Mouse (Mus musculus): Measurements from ENCODE around the gene Prph.
"Not testable (repeated sequence)": the region's sequence is repeated elsewhere in the genome, so short reads cannot be mapped to it uniquely, and the experiment has no call there.

Gene Prph

DNA sequence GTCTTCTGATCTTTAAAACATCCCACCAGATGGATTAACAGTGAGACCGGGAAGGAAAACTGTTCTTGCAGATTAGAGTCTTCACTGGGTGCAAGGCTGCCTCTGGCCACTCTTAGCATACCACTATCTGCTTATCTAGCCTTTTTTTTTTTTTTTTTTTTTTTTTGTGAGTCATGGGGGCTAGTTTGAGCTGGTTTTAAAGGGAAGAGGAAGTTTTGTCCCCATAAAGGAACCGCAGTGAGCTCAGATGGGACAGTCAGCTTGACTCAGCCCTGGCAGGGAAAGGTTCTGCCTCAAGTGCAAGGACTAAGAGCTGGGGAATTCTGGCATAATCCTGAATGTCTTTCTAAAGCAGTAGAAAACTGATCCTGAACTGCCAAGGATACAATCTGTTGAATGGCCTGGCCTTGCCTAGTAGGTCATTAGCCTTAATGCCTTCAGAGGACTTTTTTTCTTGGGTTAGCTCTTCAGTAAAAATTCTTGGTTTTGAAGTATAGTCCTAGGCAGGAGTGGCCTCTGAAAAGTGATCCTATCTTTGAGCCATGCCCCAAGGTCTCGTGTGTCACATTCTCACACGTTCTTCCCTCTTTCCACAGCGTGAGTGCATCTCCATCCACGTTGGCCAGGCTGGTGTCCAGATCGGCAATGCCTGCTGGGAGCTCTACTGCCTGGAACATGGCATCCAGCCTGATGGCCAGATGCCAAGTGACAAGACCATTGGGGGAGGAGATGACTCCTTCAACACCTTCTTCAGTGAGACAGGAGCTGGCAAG lies 21.3 kb upstream of the Prph start:
- DNase-seq: no peak

GRCm38 (mm10) chr15:99035431-99035830 lies 19.5 kb upstream of the Prph start:
- DNase-seq: no peak

- DNase-seq: peak; percentile 47
These were observed 18.6 kb upstream of the Prph start for GRCm38 (mm10) chr15:99036249-99036905.

GRCm38 (mm10) chr15:99038025-99038424 lies 16.9 kb upstream of the Prph start:
- no peak for DNase-seq

- no peak for DNase-seq
These were observed 16.2 kb upstream of the Prph start for GRCm38 (mm10) chr15:99038797-99039196.

DNA sequence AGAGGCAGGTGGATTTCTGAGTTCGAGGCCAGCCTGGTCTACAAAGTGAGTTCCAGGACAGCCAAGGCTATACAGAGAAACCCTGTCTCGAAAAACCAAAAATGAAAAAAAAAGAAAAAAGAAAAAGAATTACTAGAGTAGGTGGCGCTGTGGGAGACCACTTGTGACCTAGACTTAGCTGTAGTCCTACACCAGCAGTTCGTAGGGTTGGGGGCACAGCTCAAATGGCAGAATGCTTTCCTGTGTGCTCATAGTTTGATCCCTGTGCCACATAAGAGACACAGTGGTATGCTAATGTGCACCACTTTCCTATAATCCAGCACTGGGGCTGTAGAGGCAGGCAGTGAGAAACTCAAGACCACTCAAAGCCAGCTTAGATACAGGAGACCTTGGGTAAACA lies 15.7 kb upstream of the Prph start:
- DNase-seq: no peak

DNA sequence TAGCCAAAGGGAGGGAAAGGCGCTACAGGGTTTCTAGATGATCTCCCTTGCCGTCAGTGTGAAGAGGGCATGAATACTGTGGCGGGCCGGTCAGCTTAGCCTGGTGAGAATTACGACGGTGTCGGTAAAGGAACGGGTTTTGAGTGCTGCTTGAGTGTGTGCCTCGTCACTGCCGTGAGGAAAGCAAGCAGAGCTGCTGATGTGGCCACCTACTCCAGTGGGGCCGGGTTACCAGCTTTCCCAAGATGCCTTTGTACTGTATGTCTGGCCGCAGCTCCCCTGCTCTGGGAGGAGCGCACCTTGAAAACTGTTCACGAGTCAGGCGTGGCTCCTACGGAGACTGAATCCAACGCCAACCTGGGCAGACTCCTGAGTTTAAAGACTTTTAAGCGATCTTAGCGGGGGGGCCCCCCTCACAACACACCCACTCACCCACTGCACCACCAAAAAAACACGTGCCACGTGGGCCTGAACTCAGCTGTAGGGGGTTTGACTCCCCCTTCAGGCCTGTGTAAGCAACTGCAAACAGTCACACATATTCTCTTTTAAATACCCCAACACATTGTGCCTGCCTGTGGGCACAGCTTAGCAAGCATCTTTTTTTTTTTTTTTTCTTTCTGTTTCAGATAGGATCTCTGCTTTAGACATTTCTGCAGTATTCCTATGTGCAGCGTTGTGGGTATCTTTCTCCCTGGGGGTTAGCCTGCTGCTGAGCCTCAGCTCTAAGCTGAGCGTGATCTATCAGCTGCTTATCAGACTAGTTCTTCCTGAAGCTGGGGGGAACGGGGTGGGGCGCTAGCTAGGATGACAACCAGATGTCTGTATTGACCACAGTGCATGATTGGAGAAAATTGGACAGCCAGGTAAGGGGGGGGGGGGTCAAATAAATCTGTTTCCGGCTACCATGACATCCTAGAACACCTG lies 14.7 kb upstream of the Prph start:
- no peak for DNase-seq

DNA sequence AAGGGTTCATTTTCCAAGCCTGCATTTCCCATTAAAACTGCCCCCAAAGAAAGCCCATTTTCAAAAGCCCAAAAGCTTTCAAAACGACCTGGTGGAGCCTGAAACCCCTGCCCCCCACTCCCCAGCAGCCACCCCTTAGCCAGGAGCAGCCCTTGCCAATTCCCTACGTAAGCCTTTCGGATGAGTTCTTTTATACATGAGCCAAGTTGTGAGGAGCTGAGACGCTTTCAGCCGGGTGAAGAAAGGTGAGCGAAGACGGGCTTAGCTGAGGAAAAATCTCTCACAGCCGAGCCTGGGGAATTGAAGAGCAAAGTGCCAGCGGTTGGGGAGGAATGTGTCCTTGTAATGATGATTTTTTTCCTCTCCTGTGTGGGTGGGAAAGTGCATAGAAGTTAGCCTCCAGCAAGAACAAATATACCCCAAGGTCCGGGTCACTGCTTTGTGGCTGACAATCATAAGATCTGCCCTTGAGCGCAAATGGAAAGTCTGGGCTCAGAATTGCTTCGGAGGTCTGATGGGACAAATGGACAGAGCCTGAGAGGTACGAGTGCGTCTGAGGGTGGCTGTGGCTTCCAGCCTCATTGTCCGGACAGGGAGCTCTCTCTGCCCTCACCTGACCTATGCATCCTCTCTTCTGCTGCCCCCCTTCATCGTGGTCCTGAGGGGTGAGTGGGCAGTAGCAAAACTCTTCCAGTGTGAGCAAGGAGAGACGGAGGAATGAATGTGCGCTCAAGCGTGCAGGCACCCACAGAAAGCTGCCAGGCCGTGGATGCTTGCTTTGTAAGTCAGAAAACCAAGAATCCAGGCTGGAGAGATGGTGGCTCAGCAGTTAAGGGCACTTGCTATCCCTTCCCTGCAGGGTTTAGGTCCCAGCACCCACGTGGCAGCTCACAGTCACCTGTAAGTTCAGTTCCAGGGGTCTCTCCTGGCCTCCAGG lies 13.8 kb upstream of the Prph start:
- no peak for DNase-seq

DNA sequence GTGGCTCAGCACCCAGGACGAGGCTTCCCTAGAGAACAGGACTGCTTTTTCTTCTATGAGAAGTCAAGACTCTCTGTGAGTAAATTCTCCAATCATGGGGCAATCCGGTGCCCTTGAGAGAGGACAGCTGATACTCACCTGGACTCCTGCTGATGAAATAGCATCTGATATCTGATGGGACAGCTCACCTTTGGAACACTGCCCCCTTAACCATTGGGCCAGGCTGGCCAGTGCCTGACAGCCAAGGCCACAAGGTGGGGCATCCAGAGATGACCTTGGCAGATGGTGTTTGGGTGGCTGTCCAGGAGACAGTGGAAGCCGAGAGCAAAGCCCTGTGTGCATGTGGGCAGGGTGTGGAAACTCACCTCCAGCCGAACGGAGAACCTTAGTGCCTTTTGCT lies 12.6 kb upstream of the Prph start:
- no peak for DNase-seq

GRCm38 (mm10) chr15:99044854-99045253 lies 10.1 kb upstream of the Prph start:
- DNase-seq: no peak

DNA sequence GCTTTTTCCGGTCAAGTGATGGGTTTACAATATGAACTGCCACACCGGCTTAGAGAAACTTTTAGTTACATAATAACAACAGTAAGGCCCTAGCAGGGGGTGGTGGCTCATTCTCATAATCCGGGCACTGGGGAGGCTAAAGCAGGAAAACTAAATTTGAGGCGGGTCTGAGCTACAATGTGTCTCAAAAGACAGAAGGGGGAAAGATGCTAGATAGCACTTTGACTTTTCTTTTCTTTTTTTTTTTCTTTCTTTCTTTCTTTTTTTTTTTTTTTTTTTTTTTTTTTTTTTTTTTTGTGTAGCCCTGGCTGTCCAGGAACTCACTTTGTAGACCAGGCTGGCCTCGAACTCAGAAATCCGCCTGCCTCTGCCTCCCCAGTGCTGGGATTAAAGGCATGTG lies 9.2 kb upstream of the Prph start:
- DNase-seq: not testable (repeated sequence)

DNA sequence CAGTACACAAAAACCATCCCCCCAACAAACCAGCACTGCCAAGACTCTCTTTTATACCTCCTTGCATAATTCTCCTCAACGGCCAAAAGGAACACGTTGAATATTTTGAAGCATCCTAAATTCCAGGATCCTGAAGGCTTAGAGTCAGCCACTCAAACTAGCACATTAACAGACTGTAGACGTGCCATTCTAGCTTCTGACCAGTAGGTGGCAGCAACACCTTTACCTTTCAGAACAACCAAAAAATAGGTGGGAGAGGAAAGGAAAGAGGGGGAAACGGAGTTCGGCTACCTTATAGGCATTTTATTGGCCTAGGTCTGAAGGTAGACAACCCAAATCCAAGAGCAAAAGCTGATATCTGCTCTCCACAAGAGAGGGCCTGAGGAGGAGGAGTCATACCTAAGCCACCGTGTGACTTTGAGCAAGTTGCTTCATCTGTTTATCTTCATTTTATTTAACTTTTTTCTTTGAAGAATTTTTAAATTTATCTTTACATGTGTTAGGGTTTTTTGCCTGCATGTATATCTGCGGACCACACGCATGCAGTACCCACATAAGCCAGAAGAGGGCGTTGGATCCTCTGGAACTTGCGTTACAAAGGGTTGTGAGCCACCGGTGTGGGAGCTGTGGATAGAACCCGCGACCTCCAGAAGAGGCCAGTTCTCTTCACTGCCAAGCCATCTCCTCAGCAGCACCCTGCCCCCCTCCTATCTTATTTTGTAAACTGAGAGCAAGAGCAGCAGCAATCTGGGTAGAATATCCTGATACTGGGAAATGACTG lies 5.3 kb upstream of the Prph start:
- peak; percentile 54 for DNase-seq

GRCm38 (mm10) chr15:99053373-99053772 lies 1.6 kb upstream of the Prph start:
- no peak for DNase-seq

GRCm38 (mm10) chr15:99055511-99055961 lies 562 bp downstream of the Prph start:
- DNase-seq: no peak

- peak; percentile 35 for DNase-seq
These were observed 1.4 kb downstream of the Prph start for GRCm38 (mm10) chr15:99056332-99056731.

GRCm38 (mm10) chr15:99065557-99066165 lies 10.7 kb downstream of the Prph start:
- no peak for DNase-seq

GRCm38 (mm10) chr15:99071988-99072387 lies 17.0 kb downstream of the Prph start:
- no peak for DNase-seq

DNA sequence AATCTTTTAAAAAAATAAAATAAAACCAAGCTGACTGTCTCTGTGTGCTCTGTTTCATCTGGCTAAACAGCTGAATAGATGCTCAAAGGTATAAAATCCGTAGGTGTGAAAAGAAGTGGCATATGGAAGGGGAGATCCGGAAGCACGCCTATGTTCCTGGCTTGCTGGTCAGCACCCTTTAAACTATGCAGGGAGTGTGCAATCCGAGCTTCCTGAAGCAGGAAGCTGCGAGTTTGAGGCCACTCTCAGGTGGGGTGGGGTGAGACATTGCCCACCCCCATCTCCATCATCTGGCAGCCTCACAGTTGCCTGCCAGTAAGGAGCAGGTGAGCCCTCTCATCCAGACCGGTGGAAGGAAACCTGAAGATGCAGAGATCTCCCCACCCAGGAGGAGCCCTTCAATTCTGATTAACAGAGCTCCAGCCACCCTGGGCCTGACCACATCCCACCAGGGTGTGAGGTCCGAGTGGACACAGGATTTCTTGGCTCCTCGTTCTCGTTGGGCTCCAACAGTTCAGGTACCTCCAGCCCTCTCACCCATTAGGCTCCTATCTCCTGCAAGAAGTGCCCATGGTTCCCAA lies 19.1 kb downstream of the Prph start, which contains the start of gene Troap:
Troap (plus strand) TSS at position 557 of the 581 bp plus-strand sequence.
- peak; percentile 23 for DNase-seq

- DNase-seq: peak; percentile 98
These were observed 19.8 kb downstream of the Prph start for GRCm38 (mm10) chr15:99074600-99075333.

DNA sequence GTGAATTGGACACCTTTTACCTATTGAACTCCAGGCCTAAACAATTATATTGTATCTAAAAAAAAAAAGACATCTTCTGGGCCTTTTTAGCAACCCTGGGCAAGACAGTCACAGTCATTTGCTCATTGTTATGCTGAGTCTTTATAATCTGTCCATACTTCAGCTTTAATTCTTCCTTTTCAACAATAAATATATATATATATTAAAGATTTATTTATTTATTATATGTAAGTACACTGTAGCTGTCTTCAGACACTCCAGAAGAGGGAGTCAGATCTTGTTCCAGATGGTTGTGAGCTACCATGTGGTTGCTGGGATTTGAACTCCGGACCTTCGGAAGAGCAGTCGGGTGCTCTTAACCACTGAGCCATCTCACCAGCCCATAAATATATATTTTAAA lies 21.0 kb downstream of the Prph start:
- DNase-seq: not testable (repeated sequence)

All from lung, postnatal 14 days (tissue).